Mouse (Mus musculus) stomach, postnatal 0 days (tissue): ENCODE measurements at regions not wholly inside any gene's neighbourhood (a gene's known extent, or its start where the extent isn't known, plus 50 kb on each side); places are given as distances from the start of the nearest gene placed in this dataset.

Experiments used
- CTCF ChIP-seq: IDR thresholded peaks from 2 replicates; pipeline ENCODE4 v1.5.1; 2016; ENCODE audit warnings: antibody characterized with exemption, low read depth, mild to moderate bottlenecking, moderate library complexity
- EP300 ChIP-seq: optimal IDR thresholded peaks from 2 replicates; pipeline ENCODE3; 2016; ENCODE audit warnings: antibody characterized with exemption

DNA sequence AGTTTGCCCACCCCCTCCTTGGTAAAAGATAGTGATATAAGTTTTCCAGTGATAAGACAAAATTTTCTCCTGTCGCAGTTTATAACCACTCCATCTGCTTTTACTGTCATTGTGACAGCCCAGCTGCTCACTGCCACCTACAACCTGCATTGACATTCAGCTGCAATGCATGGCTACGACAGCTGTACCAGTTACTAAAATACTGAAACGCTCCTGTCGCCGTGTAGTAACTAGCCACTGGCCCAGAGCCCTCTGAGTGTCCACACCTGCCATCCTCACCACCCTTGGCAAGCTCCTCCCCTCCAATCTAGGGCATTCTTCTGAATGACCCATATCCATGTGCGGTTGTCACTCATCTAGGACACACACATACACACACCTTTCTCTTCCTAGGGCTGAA lies 286.2 kb downstream of the Bcor start:
- TF ChIP-seq CTCF (no peak), EP300 (no peak)
